Mouse (Mus musculus): ENCODE data around the gene Scnn1b. TPM values are rescaled to one million over a fixed set of nuclear protein-coding genes. Genes with fewer than 3 reads are reported as not detected.

Scnn1b gene
- polyA plus RNA-seq, 1 experiment from 2014 or later: not detected

- no peak overlapping the region for H3K27ac ChIP-seq
- no peaks in the 10 kb centered on the region for H3K79me2 ChIP-seq (ENCODE audit: inconsistent target)
- peaks cover 60% of the 10 kb centered on the region for H3K36me3 ChIP-seq (ENCODE audit: inconsistent target)
- 70% methylated on average over 7 of the region's 7 CpGs for WGBS (ENCODE audit: missing documents)
- no peak overlapping the region for H3K4me3 ChIP-seq (ENCODE audit: inconsistent target)
Observed at GRCm38 (mm10) chr7:121966169-121966568, 101.3 kb downstream of the Scnn1b start.

Other genes with a start within 250 kb of the Scnn1b start
- 2.9 to 6.4 TPM (median 3.8 TPM) in 3 replicates for gene Usp31, start 157.8 kb upstream of the Scnn1b start, polyA plus RNA-seq (2018)
- gene Scnn1g, start 130.6 kb upstream of the Scnn1b start, polyA plus RNA-seq (2018): not detected in 3 replicates
- gene Cog7, start 116.7 kb downstream of the Scnn1b start, polyA plus RNA-seq (2018): 25.7 to 38.9 TPM (median 27.1 TPM) in 3 replicates
- 23.4 to 40.7 TPM (median 33.5 TPM) in 3 replicates for gene Gga2, start 156.2 kb downstream of the Scnn1b start, polyA plus RNA-seq (2018)
- 22.6 to 24.5 TPM (median 23.1 TPM) in 3 replicates for gene Ubfd1, start 202.1 kb downstream of the Scnn1b start, polyA plus RNA-seq (2018)
- 1.7 to 6.3 TPM (median 2.3 TPM) in 3 replicates for gene Ears2, start 202.2 kb downstream of the Scnn1b start, polyA plus RNA-seq (2018)
- 63.3 to 114 TPM (median 85.0 TPM) in 3 replicates for gene Ndufab1, start 236.8 kb downstream of the Scnn1b start, polyA plus RNA-seq (2018)